Mouse (Mus musculus) MEL (cell line): ENCODE measurements around the gene Gm9803. TPM values are rescaled to one million over a fixed set of nuclear protein-coding genes. Genes with fewer than 3 reads are reported as not detected.

ENCODE experiments used
- DNase-seq: peaks from one replicate; pipeline ENCODE4 v3.0.0; 2011; ENCODE audit warnings: low read depth, low spot score
- H3K27ac ChIP-seq: 2 replicates; pipeline ENCODE4 v1.5.1; 2012; ENCODE audit warnings: low read depth, mild to moderate bottlenecking, control low read depth, low read length, moderate library complexity; ENCODE audit not compliant: control insufficient read depth
- H3K27me3 ChIP-seq, 2 experiments: fragments of 150-350 bp in 1 of 2; sonication (generic) in 1 of 2; 2 replicates each; pipeline ENCODE4 v1.6.1; 2012; ENCODE audit warnings: low read length in 2 of 2, mild to moderate bottlenecking in 2 of 2, improper control_type of control experiment in 1 of 2, moderate library complexity in 1 of 2; ENCODE audit not compliant: insufficient read depth in 2 of 2, control insufficient read depth in 1 of 2
- H3K36me3 ChIP-seq, 2 experiments: 2 replicates each; pipeline ENCODE4 v1.6.1; 2012 to 2014; ENCODE audit warnings: low read length in 2 of 2, improper control_type of control experiment in 1 of 2, inconsistent platforms in 1 of 2, mild to moderate bottlenecking in 1 of 2; ENCODE audit not compliant: insufficient read depth in 2 of 2, control insufficient read depth in 1 of 2
- H3K4me1 ChIP-seq, 2 experiments: fragments of 150-350 bp in 1 of 2; sonication (generic) in 1 of 2; 2 replicates each; pipeline ENCODE4 v1.6.1; 2012; ENCODE audit warnings: low read length in 2 of 2, improper control_type of control experiment in 1 of 2, mild to moderate bottlenecking in 1 of 2; ENCODE audit not compliant: insufficient read depth in 2 of 2, control insufficient read depth in 1 of 2
- H3K4me3 ChIP-seq, 2 experiments: fragments of 150-350 bp in 1 of 2; sonication (generic) in 1 of 2; 2 replicates each; pipeline ENCODE4 v1.5.1; 2012; ENCODE audit warnings: low read depth in 2 of 2, low read length in 2 of 2, mild to moderate bottlenecking in 2 of 2, moderate library complexity in 2 of 2, control low read depth in 1 of 2, improper control_type of control experiment in 1 of 2; ENCODE audit not compliant: control insufficient read depth in 1 of 2, insufficient read depth in 1 of 2
- H3K79me2 ChIP-seq: 2 replicates; pipeline ENCODE4 v1.6.1; 2012; ENCODE audit warnings: mild to moderate bottlenecking, low read length, moderate library complexity; ENCODE audit not compliant: control insufficient read depth, poor library complexity, insufficient read depth
- H3K9ac ChIP-seq: 2 replicates; pipeline ENCODE4 v1.6.1; 2012; ENCODE audit warnings: low read depth, mild to moderate bottlenecking, control low read depth, low read length, moderate library complexity; ENCODE audit not compliant: control insufficient read depth, poor library complexity, severe bottlenecking
- H3K9me3 ChIP-seq: fragments of 150-350 bp; sonication (generic); replicated peaks from 2 replicates; pipeline ENCODE4 v1.6.1; 2012; ENCODE audit warnings: mild to moderate bottlenecking, low read length, improper control_type of control experiment, moderate library complexity; ENCODE audit not compliant: insufficient read depth
- CHD1 ChIP-seq: IDR thresholded peaks from 2 replicates; pipeline ENCODE4 v1.6.1; 2012; ENCODE audit warnings: low read depth, mild to moderate bottlenecking, inconsistent platforms, low read length, improper control_type of control experiment
- CHD2 ChIP-seq: IDR thresholded peaks from 2 replicates; pipeline ENCODE4 v1.6.1; 2011; ENCODE audit warnings: low read length, improper control_type of control experiment
- CTCF ChIP-seq, 3 experiments: IDR thresholded peaks in 2 of 3; conservative IDR thresholded peaks in 1 of 3; 2 replicates each; pipeline ENCODE4 v1.5.1; 2011 to 2012; ENCODE audit warnings: low read length in 3 of 3, low read depth in 2 of 3, mild to moderate bottlenecking in 2 of 3, improper control_type of control experiment in 1 of 3, inconsistent platforms in 1 of 3, mixed read lengths in 1 of 3, moderate library complexity in 1 of 3; ENCODE audit not compliant: control insufficient read depth in 1 of 3, insufficient read depth in 1 of 3, poor library complexity in 1 of 3, severe bottlenecking in 1 of 3
- E2F4 ChIP-seq: IDR thresholded peaks from 2 replicates; pipeline ENCODE4 v1.6.1; 2011; ENCODE audit warnings: low read depth, low read length, improper control_type of control experiment, borderline replicate concordance
- ELF1 ChIP-seq: IDR thresholded peaks from 2 replicates; pipeline ENCODE4 v1.6.1; 2014; ENCODE audit warnings: low read depth, mild to moderate bottlenecking, inconsistent platforms, low read length, improper control_type of control experiment, moderate library complexity
- EP300 ChIP-seq, 2 experiments: IDR thresholded peaks; 2 replicates each; pipeline ENCODE4 v1.6.1; 2011; ENCODE audit warnings: improper control_type of control experiment in 2 of 2, low read length in 2 of 2, low read depth in 1 of 2, mild to moderate bottlenecking in 1 of 2
- ETS1 ChIP-seq: IDR thresholded peaks from 2 replicates; pipeline ENCODE4 v1.6.1; 2012; ENCODE audit warnings: low read depth, mild to moderate bottlenecking, inconsistent platforms, low read length, improper control_type of control experiment, moderate library complexity
- GATA1 ChIP-seq: IDR thresholded peaks from 2 replicates; pipeline ENCODE4 v1.6.1; 2011; ENCODE audit warnings: low read depth, low read length, improper control_type of control experiment
- HCFC1 ChIP-seq: IDR thresholded peaks from 2 replicates; pipeline ENCODE4 v1.6.1; 2012; ENCODE audit warnings: low read depth, mild to moderate bottlenecking, inconsistent platforms, low read length, improper control_type of control experiment, moderate library complexity
- KAT2A ChIP-seq: conservative IDR thresholded peaks from 2 replicates; pipeline ENCODE4 v1.6.1; 2012; ENCODE audit warnings: low read depth, low read length, improper control_type of control experiment, inconsistent platforms
- MAX ChIP-seq: IDR thresholded peaks from 2 replicates; pipeline ENCODE4 v1.6.1; 2011; ENCODE audit warnings: low read length, improper control_type of control experiment
- MEF2A ChIP-seq: IDR thresholded peaks from 2 replicates; pipeline ENCODE4 v1.6.1; 2014; ENCODE audit warnings: low read depth, mild to moderate bottlenecking, inconsistent platforms, low read length, improper control_type of control experiment; ENCODE audit not compliant: poor library complexity, insufficient replicate concordance, severe bottlenecking; ENCODE audit errors: extremely low read depth
- MYC ChIP-seq: IDR thresholded peaks from 2 replicates; pipeline ENCODE4 v1.6.1; 2011; ENCODE audit warnings: low read depth, mild to moderate bottlenecking, low read length, improper control_type of control experiment, moderate library complexity
- NELFE ChIP-seq: IDR thresholded peaks from 2 replicates; pipeline ENCODE4 v1.6.1; 2011; ENCODE audit warnings: low read depth, low read length, improper control_type of control experiment
- NRF1 ChIP-seq: IDR thresholded peaks from 2 replicates; pipeline ENCODE4 v1.6.1; 2014; ENCODE audit warnings: low read depth, mild to moderate bottlenecking, inconsistent platforms, low read length, improper control_type of control experiment, moderate library complexity; ENCODE audit not compliant: poor library complexity, insufficient read depth, severe bottlenecking
- POLR2A ChIP-seq, 2 experiments: IDR thresholded peaks; 2 replicates each; pipeline ENCODE4 v1.6.1; 2011 to 2012; ENCODE audit warnings: low read length in 2 of 2, mild to moderate bottlenecking in 2 of 2, control low read depth in 1 of 2, improper control_type of control experiment in 1 of 2, low read depth in 1 of 2, moderate library complexity in 1 of 2; ENCODE audit not compliant: control insufficient read depth in 1 of 2, insufficient read depth in 1 of 2, poor library complexity in 1 of 2
- POLR2AphosphoS2 ChIP-seq: IDR thresholded peaks from 2 replicates; pipeline ENCODE4 v1.6.1; 2011; ENCODE audit warnings: low read length, improper control_type of control experiment
- POLR2AphosphoS5 ChIP-seq: IDR thresholded peaks from 2 replicates; pipeline ENCODE4 v1.6.1; 2012; ENCODE audit warnings: low read depth, borderline replicate concordance, mild to moderate bottlenecking, inconsistent platforms, low read length, moderate library complexity, mixed read lengths
- SMC3 ChIP-seq: IDR thresholded peaks from 2 replicates; pipeline ENCODE4 v1.6.1; 2011; ENCODE audit warnings: low read depth, low read length, improper control_type of control experiment
- TBP ChIP-seq: IDR thresholded peaks from 2 replicates; pipeline ENCODE4 v1.8.0; 2011; ENCODE audit warnings: low read depth, low read length, improper control_type of control experiment
- TCF12 ChIP-seq: IDR thresholded peaks from 2 replicates; pipeline ENCODE4 v1.6.1; 2014; ENCODE audit warnings: low read depth, mild to moderate bottlenecking, inconsistent platforms, low read length, improper control_type of control experiment, moderate library complexity
- UBTF ChIP-seq: IDR thresholded peaks from 2 replicates; pipeline ENCODE4 v1.6.1; 2012; ENCODE audit warnings: low read depth, mild to moderate bottlenecking, inconsistent platforms, low read length, improper control_type of control experiment, moderate library complexity, borderline replicate concordance; ENCODE audit not compliant: insufficient read depth
- USF1 ChIP-seq: IDR thresholded peaks from 2 replicates; pipeline ENCODE4 v1.6.1; 2014; ENCODE audit warnings: low read depth, mild to moderate bottlenecking, inconsistent platforms, low read length, improper control_type of control experiment, moderate library complexity
- ZKSCAN1 ChIP-seq: IDR thresholded peaks from 2 replicates; pipeline ENCODE4 v1.6.1; 2012; ENCODE audit warnings: low read depth, mild to moderate bottlenecking, inconsistent platforms, low read length, improper control_type of control experiment, moderate library complexity
- ZMIZ1 ChIP-seq: IDR thresholded peaks from 2 replicates; pipeline ENCODE4 v1.6.1; 2012; ENCODE audit warnings: low read depth, mild to moderate bottlenecking, inconsistent platforms, low read length, improper control_type of control experiment, moderate library complexity
- ZNF384 ChIP-seq: IDR thresholded peaks from 2 replicates; pipeline ENCODE4 v1.6.1; 2012; ENCODE audit warnings: low read depth, mild to moderate bottlenecking, inconsistent platforms, low read length, improper control_type of control experiment
- polyA plus RNA-seq, 2 experiments: library from polyadenylated mRNA; stranded (reverse) in 1 of 2; unstranded in 1 of 2; fragments of >175 nt in 1 of 2; fragments of >200 nt in 1 of 2; gene quantifications; 2 replicates each; pipeline versions ENCODE4 v1.2.1 to v1.2.4; 2012; ENCODE audit warnings: low replicate concordance in 2 of 2, low read depth in 1 of 2; ENCODE audit not compliant: insufficient read length in 2 of 2, insufficient read depth in 1 of 2, missing spikeins in 1 of 2
- total RNA-seq: library from RNA; depleted of rRNA; stranded (reverse); fragments of 300-350 nt; gene quantifications from 2 replicates; pipeline ENCODE4 v1.2.3, GENCODE M21; 2012

The Gm9803 gene
- total and polyA plus RNA-seq, 3 experiments: 18.7 to 137 TPM; not detected in 1

- Histone ChIP-seq H3K4me1 (peaks cover 0 to 6% of the 10 kb centered on the region in 2 experiments; a peak in 3 of 4 replicates), H3K9me3 (no peaks in the 10 kb centered on the region), H3K27ac (no peak overlapping the region), H3K27me3 (no peaks in the 10 kb centered on the region), H3K36me3 (peaks cover 0 to 6% of the 10 kb centered on the region in 2 experiments; a peak in 2 of 4 replicates), H3K9ac (no peak overlapping the region), H3K79me2 (no peaks in the 10 kb centered on the region), H3K4me3 (no peak overlapping the region)
- no peak for DNase-seq
- TF ChIP-seq E2F4: no peak
- TF ChIP-seq POLR2A (IDR thresholded peaks at IDR 0.05; ENCODE audit: control insufficient read depth in 1 of 2, insufficient read depth in 1 of 2, low read depth in 1 of 2, low read length in 2 of 2, poor library complexity in 1 of 2): no peak
- TF ChIP-seq TBP: no peak
- no peak for TF ChIP-seq GATA1
- no peak for TF ChIP-seq ZMIZ1
- no peak for TF ChIP-seq POLR2AphosphoS2
- TF ChIP-seq ZNF384: no peak
- TF ChIP-seq ETS1: no peak
- no peak for TF ChIP-seq CHD1
- no peak for TF ChIP-seq CHD2
- no peak for TF ChIP-seq MAX
- TF ChIP-seq POLR2AphosphoS5: no peak
- TF ChIP-seq MYC: no peak
- TF ChIP-seq TCF12: no peak
- no peak for TF ChIP-seq NELFE
- no peak for TF ChIP-seq ZKSCAN1
- TF ChIP-seq USF1: no peak
- TF ChIP-seq MEF2A: no peak
- TF ChIP-seq NRF1: no peak
These were observed 14.7 kb upstream of the Gm9803 start for GRCm38 (mm10) chr10:43509228-43509627.

- Histone ChIP-seq H3K4me1 (peaks cover 0 to 2% of the 10 kb centered on the region in 2 experiments; a peak in 1 of 4 replicates), H3K79me2 (no peaks in the 10 kb centered on the region), H3K27me3 (no peaks in the 10 kb centered on the region), H3K9me3 (no peaks in the 10 kb centered on the region), H3K36me3 (no peaks in the 10 kb centered on the region), H3K9ac (no peak overlapping the region), H3K27ac (no peak overlapping the region), H3K4me3 (no peak overlapping the region)
- no peak for DNase-seq
- TF ChIP-seq NELFE (no peak), NRF1 (no peak), EP300 (IDR thresholded peaks at IDR 0.05; ENCODE audit: low read depth in 1 of 2, low read length in 2 of 2) (no peak), CTCF (IDR thresholded peaks at IDR 0.05 in 2 of 3, conservative IDR thresholded peaks at IDR 0.05 in 1 of 3; ENCODE audit: control insufficient read depth in 1 of 3, insufficient read depth in 1 of 3, low read depth in 2 of 3, low read length in 3 of 3, poor library complexity in 1 of 3, severe bottlenecking in 1 of 3) (no peak), KAT2A (no peak), ELF1 (no peak), E2F4 (no peak), HCFC1 (no peak), MAX (no peak), CHD2 (no peak), POLR2AphosphoS2 (no peak), GATA1 (no peak), UBTF (no peak), SMC3 (no peak)
These were observed 10.9 kb upstream of the Gm9803 start for GRCm38 (mm10) chr10:43512976-43513375.
